Mouse (Mus musculus): Measurements from ENCODE around the gene Iqgap2.

The Iqgap2 gene

GRCm38 (mm10) chr13:95596689-95597088, 295.0 kb downstream of the Iqgap2 start:
- DNase-seq (ENCODE audit: inconsistent age in 2 of 2, low spot score in 1 of 2), result no peak

GRCm38 (mm10) chr13:95595921-95596320, 295.8 kb downstream of the Iqgap2 start:
- peak in 1 of 2 experiments; percentile 79 for DNase-seq (ENCODE audit: inconsistent age in 2 of 2, low spot score in 1 of 2)

- peak; percentile 63 to 77 for DNase-seq (ENCODE audit: inconsistent age in 2 of 2, low spot score in 1 of 2)
Measured at GRCm38 (mm10) chr13:95595411-95595810, 296.3 kb downstream of the Iqgap2 start.

- DNase-seq (ENCODE audit: inconsistent age in 2 of 2, low spot score in 1 of 2), result peak in 1 of 2 experiments; percentile 52
Measured at GRCm38 (mm10) chr13:95592860-95593259, 298.9 kb downstream of the Iqgap2 start.

- DNase-seq (ENCODE audit: inconsistent age in 2 of 2, low spot score in 1 of 2), result no peak
Measured at GRCm38 (mm10) chr13:95591606-95592005, 300.1 kb downstream of the Iqgap2 start.

GRCm38 (mm10) chr13:95587628-95588027, 304.1 kb downstream of the Iqgap2 start:
- no peak for DNase-seq (ENCODE audit: inconsistent age in 2 of 2, low spot score in 1 of 2)

- DNase-seq (ENCODE audit: inconsistent age in 2 of 2, low spot score in 1 of 2), result peak in 1 of 2 experiments; percentile 59
Measured at GRCm38 (mm10) chr13:95584898-95585297, 306.8 kb downstream of the Iqgap2 start.

GRCm38 (mm10) chr13:95583237-95584189, 308.2 kb downstream of the Iqgap2 start:
- DNase-seq (ENCODE audit: inconsistent age in 2 of 2, low spot score in 1 of 2), result no peak

GRCm38 (mm10) chr13:95581850-95582249, 309.9 kb downstream of the Iqgap2 start:
- no peak for DNase-seq (ENCODE audit: inconsistent age in 2 of 2, low spot score in 1 of 2)

- no peak for DNase-seq (ENCODE audit: inconsistent age in 2 of 2, low spot score in 1 of 2)
Measured at GRCm38 (mm10) chr13:95578016-95578697, 313.6 kb downstream of the Iqgap2 start.

Measured in adrenal gland, adult (tissue).